Mouse (Mus musculus) erythroblast, embryonic 14.5 days (primary cell): ENCODE measurements around the gene Actrt2. TPM values are rescaled to one million over a fixed set of nuclear protein-coding genes. Genes with fewer than 3 reads are reported as not detected.

ENCODE experiments used
- H3K27me3 ChIP-seq: 2 replicates; pipeline ENCODE4 v1.6.1; 2012; ENCODE audit warnings: inconsistent platforms; ENCODE audit not compliant: control insufficient read depth
- H3K36me3 ChIP-seq: 2 replicates; pipeline ENCODE4 v1.6.1; 2012; ENCODE audit warnings: mild to moderate bottlenecking, inconsistent platforms; ENCODE audit not compliant: control insufficient read depth
- H3K4me1 ChIP-seq: 2 replicates; pipeline ENCODE4 v1.6.1; 2012; ENCODE audit warnings: inconsistent platforms; ENCODE audit not compliant: control insufficient read depth
- H3K4me3 ChIP-seq: replicated peaks from 2 replicates; pipeline ENCODE3; 2012; ENCODE audit warnings: moderate library complexity, mild to moderate bottlenecking, inconsistent platforms
- H3K9me3 ChIP-seq: 2 replicates; pipeline ENCODE4 v1.6.1; 2012; ENCODE audit warnings: low read length, inconsistent platforms, mixed read lengths; ENCODE audit not compliant: control insufficient read depth
- GATA1 ChIP-seq: IDR thresholded peaks from 2 replicates; pipeline ENCODE4 v1.6.1; 2012; ENCODE audit warnings: low read length, inconsistent platforms, mixed read lengths
- TAL1 ChIP-seq: IDR thresholded peaks from 3 replicates; pipeline ENCODE4 v1.6.1; 2012; ENCODE audit warnings: low read length, inconsistent platforms, mixed read lengths
- polyA plus RNA-seq: library from polyadenylated mRNA; stranded (reverse); fragments of >175 nt; gene quantifications from 2 replicates; pipeline ENCODE4 v1.2.3, GENCODE M21; 2012

The Actrt2 gene
- polyA plus RNA-seq, 1 experiment: not detected

DNA sequence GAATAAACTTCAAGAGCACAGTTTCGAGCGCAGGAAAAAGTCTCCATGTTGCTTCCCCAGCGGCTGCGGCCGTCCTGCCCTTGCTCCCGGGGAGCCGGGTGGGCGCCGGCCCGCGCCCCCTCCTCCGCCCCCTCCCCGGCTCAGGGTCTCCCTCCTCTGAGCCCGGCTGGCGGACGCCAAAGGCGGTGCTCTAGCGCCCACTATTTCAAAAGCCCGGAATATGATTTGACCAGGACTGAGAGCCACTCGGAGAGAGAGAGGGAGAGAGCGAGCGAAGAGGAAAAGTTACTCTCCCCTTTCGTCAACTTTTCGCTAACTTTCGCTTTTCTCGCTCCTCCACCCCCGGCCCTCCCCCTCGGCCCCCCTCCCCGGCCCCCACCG lies 31.6 kb downstream of the Actrt2 start:
- Histone ChIP-seq H3K4me3 (peak overlapping the region; percentile 50), H3K4me1 (no peaks in the 10 kb centered on the region), H3K9me3 (peaks cover 2% of the 10 kb centered on the region; the same call in 1 of the 2 replicates), H3K27me3 (peaks cover 96% of the 10 kb centered on the region), H3K36me3 (no peaks in the 10 kb centered on the region)
- TF ChIP-seq TAL1 (no peak), GATA1 (no peak)

- Histone ChIP-seq H3K9me3 (peaks cover 2% of the 10 kb centered on the region; the same call in 1 of the 2 replicates), H3K36me3 (no peaks in the 10 kb centered on the region), H3K4me3 (peak overlapping the region; percentile 50), H3K27me3 (peaks cover 93% of the 10 kb centered on the region), H3K4me1 (no peaks in the 10 kb centered on the region)
- TF ChIP-seq GATA1 (no peak), TAL1 (no peak)
Observed at GRCm38 (mm10) chr4:154635241-154636052, 32.2 kb downstream of the Actrt2 start.

GRCm38 (mm10) chr4:154634470-154635240 lies 33.0 kb downstream of the Actrt2 start:
- H3K4me3 ChIP-seq: peak overlapping the region; percentile 50
- H3K9me3 ChIP-seq: peaks cover 2% of the 10 kb centered on the region; the same call in 1 of the 2 replicates
- TF ChIP-seq GATA1 (no peak), TAL1 (no peak)
- peaks cover 90% of the 10 kb centered on the region for H3K27me3 ChIP-seq
- H3K4me1 ChIP-seq: no peaks in the 10 kb centered on the region
- no peaks in the 10 kb centered on the region for H3K36me3 ChIP-seq

GRCm38 (mm10) chr4:154634001-154634400 lies 33.7 kb downstream of the Actrt2 start:
- Histone ChIP-seq H3K4me3 (no peak overlapping the region), H3K27me3 (peaks cover 87% of the 10 kb centered on the region), H3K36me3 (no peaks in the 10 kb centered on the region), H3K4me1 (no peaks in the 10 kb centered on the region), H3K9me3 (peaks cover 2% of the 10 kb centered on the region; the same call in 1 of the 2 replicates)
- no peak for TF ChIP-seq GATA1
- no peak for TF ChIP-seq TAL1

- no peak for TF ChIP-seq TAL1
- no peak for TF ChIP-seq GATA1
- Histone ChIP-seq H3K36me3 (no peaks in the 10 kb centered on the region), H3K9me3 (peaks cover 2% of the 10 kb centered on the region; the same call in 1 of the 2 replicates), H3K4me3 (no peak overlapping the region), H3K4me1 (no peaks in the 10 kb centered on the region; the same call in 1 of the 2 replicates), H3K27me3 (peaks cover 78% of the 10 kb centered on the region)
Observed at GRCm38 (mm10) chr4:154632800-154633764, 34.6 kb downstream of the Actrt2 start.

GRCm38 (mm10) chr4:154630763-154631162 lies 36.9 kb downstream of the Actrt2 start:
- TF ChIP-seq GATA1 (no peak), TAL1 (no peak)
- Histone ChIP-seq H3K36me3 (no peaks in the 10 kb centered on the region), H3K4me1 (no peaks in the 10 kb centered on the region; the same call in 1 of the 2 replicates), H3K4me3 (no peak overlapping the region), H3K9me3 (peaks cover 2% of the 10 kb centered on the region; the same call in 1 of the 2 replicates), H3K27me3 (peaks cover 54% of the 10 kb centered on the region)

DNA sequence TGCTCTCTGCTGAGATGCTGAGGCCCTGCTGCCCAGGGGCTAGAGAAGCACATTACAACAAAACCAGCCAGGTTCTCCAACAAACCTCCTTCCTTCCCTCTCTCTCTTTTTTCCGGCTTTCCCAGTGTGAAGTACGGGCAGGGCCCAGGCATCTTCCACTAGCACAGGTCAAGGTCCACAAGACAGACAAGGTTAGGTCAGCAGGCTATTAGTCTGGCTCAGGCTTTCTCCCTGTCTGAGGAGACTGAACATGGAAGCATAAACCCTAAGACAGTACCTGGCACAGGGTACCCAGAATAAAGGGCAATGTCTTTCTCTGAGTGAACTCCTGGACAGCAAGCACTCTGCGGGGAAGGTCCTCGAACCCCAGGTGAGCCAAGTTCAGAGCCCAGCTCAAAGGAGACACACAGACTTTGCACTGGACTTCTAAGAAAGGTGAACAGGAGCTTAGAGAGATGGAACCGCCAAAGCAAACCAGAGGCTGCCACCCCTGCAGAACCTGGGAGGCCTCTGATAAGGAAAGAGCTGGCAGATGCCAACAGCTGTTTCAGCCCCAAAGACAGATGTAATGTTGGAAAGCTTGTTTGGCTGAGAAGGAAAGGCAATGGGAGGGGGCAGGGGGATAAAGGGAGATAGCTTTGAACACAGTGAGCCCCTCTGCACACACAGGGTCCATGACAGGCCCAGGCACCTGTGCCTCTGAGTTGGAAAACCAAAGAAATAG lies 40.1 kb downstream of the Actrt2 start:
- no peak for TF ChIP-seq TAL1
- TF ChIP-seq GATA1: no peak
- H3K9me3 ChIP-seq: no peaks in the 10 kb centered on the region
- H3K4me3 ChIP-seq: no peak overlapping the region
- no peaks in the 10 kb centered on the region for H3K36me3 ChIP-seq
- no peaks in the 10 kb centered on the region; the same call in 1 of the 2 replicates for H3K4me1 ChIP-seq
- peaks cover 23% of the 10 kb centered on the region for H3K27me3 ChIP-seq

- Histone ChIP-seq H3K9me3 (no peaks in the 10 kb centered on the region), H3K4me1 (no peaks in the 10 kb centered on the region; the same call in 1 of the 2 replicates), H3K27me3 (peaks cover 13% of the 10 kb centered on the region), H3K36me3 (no peaks in the 10 kb centered on the region), H3K4me3 (no peak overlapping the region)
- TF ChIP-seq TAL1: no peak
- TF ChIP-seq GATA1: no peak
Observed at GRCm38 (mm10) chr4:154626282-154626681, 41.4 kb downstream of the Actrt2 start.
